ENCODE assay signal across 22 mouse cellular contexts in the genomic region with DNA sequence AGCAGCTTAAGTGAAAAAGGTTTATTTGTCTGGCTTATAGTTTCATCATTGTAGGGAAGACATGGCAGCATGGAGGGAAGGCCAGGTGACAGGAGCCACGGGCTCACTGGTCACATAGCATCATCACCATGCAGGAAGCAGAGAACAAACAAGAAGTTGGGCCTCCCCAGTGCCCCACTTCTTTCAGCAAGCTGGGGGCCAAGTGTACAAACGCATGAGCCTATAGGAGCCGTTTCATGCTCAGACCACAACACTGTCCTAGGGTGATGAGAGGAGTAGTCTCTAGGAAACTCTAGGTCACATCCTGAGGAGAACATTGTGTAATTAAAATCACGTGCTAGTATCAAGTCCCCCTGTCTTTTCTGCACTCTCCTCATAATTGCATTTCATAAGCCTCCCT. TPM values are rescaled to one million over a fixed set of nuclear protein-coding genes. Genes with fewer than 3 reads are reported as not detected.
DNase-seq lines count a peak whose midpoint lies in the region; ATAC-seq and TF ChIP-seq lines count a peak whose summit lies in the region.
"Had no signal": no experiment of that assay in that cellular context is flagged by ENCODE, and none has a peak within 500 bp of the region (broad histone marks: within the 10 kb centered on the region; RNA-seq: fewer than 3 reads in every experiment).

No protein-coding gene starts in this region.

- no peak for ATAC-seq in heart, embryonic 12.5 days (ENCODE audit: insufficient number of reproducible peaks, low FRiP score)
- no peak for ATAC-seq in heart, postnatal 0 days (ENCODE audit: insufficient read depth, low read depth)
- ATAC-seq in common myeloid progenitor, adult 5-6 weeks (replicated peaks; ENCODE audit: low read depth, poor library complexity, severe bottlenecking), result peak; percentile 87
- ATAC-seq: forebrain, embryonic 15.5 days; inflammation-experienced regulatory T-cells, adult 6 months had no signal

- no peaks in the 10 kb centered on the region for H3K27me3 ChIP-seq in heart, embryonic 12.5 days (replicated peaks)
- no peaks in the 10 kb centered on the region for H3K27me3 ChIP-seq in heart, postnatal 0 days (ENCODE audit: control insufficient read depth, insufficient read depth, low read length)
- H3K27me3 ChIP-seq: forebrain, embryonic 15.5 days; midbrain, embryonic 12.5 days had no signal

- WGBS in heart, embryonic 12.5 days, result 80% methylated on average over 4 of the region's 4 CpGs
- WGBS in heart, postnatal 0 days, result 58% methylated on average over 4 of the region's 4 CpGs

- peak; percentile 85 for DNase-seq in heart, adult 11 months
- no peak for DNase-seq in heart, postnatal 0 days (ENCODE audit: low spot score)
- DNase-seq in heart, adult 9 months (ENCODE audit: low spot score in 2 of 2), result no peak
- DNase-seq in adrenal gland, adult (ENCODE audit: inconsistent age in 2 of 2, low spot score in 1 of 2), result no peak
- DNase-seq in kidney, postnatal 36 days, result no peak
- DNase-seq: adrenal gland, adult 8-10 months; B cell, adult 2 months; cerebellum, adult 9-10 months; gastrocnemius, postnatal 14 days; heart, postnatal 10 days; kidney, adult 8-10 months; kidney, postnatal 10 days; lung, adult 18-20 months; lung, postnatal 10 days had no signal

- TF ChIP-seq EP300 in heart, postnatal 0 days (IDR thresholded peaks at IDR 0.05; ENCODE audit: low read depth), result no peak

- H3K4me2 ChIP-seq in heart, embryonic 12.5 days, result no peak overlapping the region
- no peak overlapping the region for H3K4me2 ChIP-seq in heart, postnatal 0 days (ENCODE audit: low read depth, low read length)
- H3K4me2 ChIP-seq: forebrain, embryonic 15.5 days; hindbrain, embryonic 14.5 days; liver, embryonic 11.5 days; midbrain, embryonic 12.5 days had no signal

- TF ChIP-seq CTCF in heart, postnatal 0 days (IDR thresholded peaks at IDR 0.05; ENCODE audit: low read depth), result no peak

- H3K9ac ChIP-seq in heart, embryonic 12.5 days, result no peak overlapping the region
- H3K9ac ChIP-seq in heart, postnatal 0 days (replicated peaks; ENCODE audit: low read depth, low read length), result no peak overlapping the region
- H3K9ac ChIP-seq: forebrain, embryonic 15.5 days; hindbrain, embryonic 14.5 days; midbrain, embryonic 12.5 days had no signal

- no peak overlapping the region for H3K27ac ChIP-seq in heart, embryonic 12.5 days (ENCODE audit: poor library complexity, severe bottlenecking)
- peak overlapping the region; percentile 20; the same call in 1 of the 2 replicates for H3K27ac ChIP-seq in heart, postnatal 0 days (ENCODE audit: low read depth)
- H3K27ac ChIP-seq: embryonic facial prominence, embryonic 10.5 days; forebrain, embryonic 15.5 days; hindbrain, embryonic 14.5 days; midbrain, embryonic 12.5 days had no signal

- H3K36me3 ChIP-seq in heart, embryonic 12.5 days, result peaks cover 9% of the 10 kb centered on the region
- H3K36me3 ChIP-seq in heart, postnatal 0 days (replicated peaks; ENCODE audit: control insufficient read depth, insufficient read depth, low read length), result no peaks in the 10 kb centered on the region
- H3K36me3 ChIP-seq: forebrain, embryonic 15.5 days; midbrain, embryonic 12.5 days had no signal

- no peaks in the 10 kb centered on the region for H3K9me3 ChIP-seq in heart, embryonic 12.5 days (replicated peaks)
- no peaks in the 10 kb centered on the region for H3K9me3 ChIP-seq in heart, postnatal 0 days (replicated peaks; ENCODE audit: control insufficient read depth, low read length)
- H3K9me3 ChIP-seq: embryonic facial prominence, embryonic 10.5 days; forebrain, embryonic 15.5 days had no signal

- H3K4me3 ChIP-seq in heart, embryonic 12.5 days, result no peak overlapping the region
- no peak overlapping the region for H3K4me3 ChIP-seq in heart, postnatal 0 days (ENCODE audit: low read depth, low read length)
- H3K4me3 ChIP-seq: embryonic facial prominence, embryonic 10.5 days; forebrain, embryonic 15.5 days; midbrain, embryonic 12.5 days had no signal

- peaks cover 14% of the 10 kb centered on the region for H3K4me1 ChIP-seq in heart, embryonic 12.5 days (replicated peaks)
- H3K4me1 ChIP-seq in heart, postnatal 0 days (ENCODE audit: control insufficient read depth, insufficient read depth), result peaks cover 32% of the 10 kb centered on the region
- H3K4me1 ChIP-seq: embryonic facial prominence, embryonic 10.5 days; midbrain, embryonic 12.5 days had no signal

RNA-seq across cellular contexts. Expression of a gene that starts 30.2 kb away (rescaled TPM):
- polyA plus RNA-seq in heart, embryonic 12.5 days (2016; fragmentation: Nextera tagmentation; extraction: Ambion mirVana), result 8.7 and 10.2 TPM in 2 replicates
- total RNA-seq in heart, postnatal 0 days (2014; rRNA removed; ENCODE audit: low replicate concordance), result 19.2 and 20.4 TPM in 2 replicates
- 6.7 and 7.7 TPM in 2 replicates for polyA plus RNA-seq in heart, postnatal 0 days (2015; fragmentation: Nextera tagmentation; extraction: Ambion mirVana)
- 25.5 and 32.7 TPM in 2 replicates for total RNA-seq in common myeloid progenitor, adult 5-6 weeks (2017)
